Comparison of ENCODE assay signal across 30 mouse cellular contexts in genomic region chr4:135315287-135315686, GRCm38 (mm10). TPM values are rescaled to one million over a fixed set of nuclear protein-coding genes. Genes with fewer than 3 reads are reported as not detected.
DNase-seq lines count a peak whose midpoint lies in the region; ATAC-seq and TF ChIP-seq lines count a peak whose summit lies in the region.
"Had no signal": no experiment of that assay in that cellular context is flagged by ENCODE, and none has a peak within 500 bp of the region (broad histone marks: within the 10 kb centered on the region; RNA-seq: fewer than 3 reads in every experiment).

No protein-coding gene starts in this region.

- H3K4me1 ChIP-seq in heart, adult 2 months (ENCODE audit: control insufficient read depth, insufficient read depth, low read length) = peaks cover 21% of the 10 kb centered on the region
- H3K4me1 ChIP-seq in liver, embryonic 11.5 days (replicated peaks; ENCODE audit: control insufficient read depth, insufficient read depth, low read length) = peaks cover 29% of the 10 kb centered on the region
- peaks cover 32% of the 10 kb centered on the region for H3K4me1 ChIP-seq in liver, postnatal 0 days (ENCODE audit: insufficient read depth)
- H3K4me1 ChIP-seq in bone marrow macrophage, adult 2 months (ENCODE audit: control insufficient read depth, insufficient read depth, low read length) = peaks cover 27% of the 10 kb centered on the region
- H3K4me1 ChIP-seq in stomach, postnatal 0 days (replicated peaks; ENCODE audit: control insufficient read depth, insufficient read depth) = no peaks in the 10 kb centered on the region; the same call in 1 of the 2 replicates
- H3K4me1 ChIP-seq: forebrain, embryonic 15.5 days had no signal

- TF ChIP-seq POLR2A in heart, adult 2 months (IDR thresholded peaks at IDR 0.05; ENCODE audit: insufficient read depth, low read depth, low read length) = no peak
- no peak for TF ChIP-seq POLR2A in bone marrow macrophage, adult 2 months (IDR thresholded peaks at IDR 0.05; ENCODE audit: borderline replicate concordance, low read depth, low read length)

- peak overlapping the region; percentile 88; the same call in 1 of the 2 replicates for H3K27ac ChIP-seq in heart, adult 2 months
- peak overlapping the region; percentile 93; the same call in 1 of the 2 replicates for H3K27ac ChIP-seq in liver, embryonic 11.5 days (ENCODE audit: low read depth, low read length)
- H3K27ac ChIP-seq in liver, postnatal 0 days (ENCODE audit: low read depth) = no peak overlapping the region
- peak overlapping the region; percentile 44; the same call in 1 of the 2 replicates for H3K27ac ChIP-seq in bone marrow macrophage, adult 2 months (ENCODE audit: insufficient read depth, low read depth, low read length)
- peak overlapping the region; percentile 73 for H3K27ac ChIP-seq in macrophage
- no peak overlapping the region for H3K27ac ChIP-seq in stomach, postnatal 0 days (replicated peaks)
- H3K27ac ChIP-seq: embryonic facial prominence, embryonic 13.5 days; forebrain, embryonic 10.5 days; forebrain, embryonic 15.5 days; hindbrain, embryonic 12.5 days; layer of hippocampus, adult 2 months; left cerebral cortex, adult 2 months; limb, embryonic 13.5 days had no signal

- TF ChIP-seq EP300 in heart, adult 2 months (IDR thresholded peaks at IDR 0.05; ENCODE audit: insufficient read depth, low read depth, low read length) = no peak
- no peak for TF ChIP-seq EP300 in liver, postnatal 0 days (IDR thresholded peaks at IDR 0.05; ENCODE audit: low read depth)
- TF ChIP-seq EP300 in stomach, postnatal 0 days (optimal IDR thresholded peaks at IDR 0.05) = no peak

- DNase-seq in heart, adult 2 months = no peak
- DNase-seq in heart, postnatal 25 days (ENCODE audit: low spot score) = no peak
- no peak for DNase-seq in liver, embryonic 11.5 days (ENCODE audit: low spot score)
- no peak for DNase-seq in liver, postnatal 0 days
- no peak for DNase-seq in stomach, postnatal 0 days (ENCODE audit: low spot score)
- DNase-seq: adrenal gland, postnatal 14 days; cerebellum, adult 11-12 months; cerebellum, postnatal 10 days; gastrocnemius, adult 2 months; gastrocnemius, postnatal 36 days; heart, postnatal 14 days; kidney, adult 18-20 months; kidney, postnatal 36 days; lung, adult 2 months; lung, postnatal 10 days; right cerebral cortex, postnatal 25 days; thymus, postnatal 4 days had no signal

- H3K9ac ChIP-seq in heart, adult 2 months (ENCODE audit: low read depth, low read length) = no peak overlapping the region
- no peak overlapping the region for H3K9ac ChIP-seq in liver, embryonic 11.5 days (ENCODE audit: low read depth, low read length)
- no peak overlapping the region for H3K9ac ChIP-seq in liver, postnatal 0 days (replicated peaks)
- H3K9ac ChIP-seq in stomach, postnatal 0 days (ENCODE audit: low read length) = no peak overlapping the region
- H3K9ac ChIP-seq: embryonic facial prominence, embryonic 13.5 days; forebrain, embryonic 15.5 days; heart, embryonic 12.5 days; hindbrain, embryonic 12.5 days; limb, embryonic 13.5 days had no signal

- WGBS in heart, adult 2 months = 92% methylated on average over 9 of the region's 9 CpGs
- 85% methylated on average over 9 of the region's 9 CpGs for WGBS in liver, embryonic 11.5 days
- 86% methylated on average over 9 of the region's 9 CpGs for whole genome bisulfite sequencing in liver, postnatal 0 days (ENCODE audit: insufficient replicate concordance)
- 68% methylated on average over 9 of the region's 9 CpGs for WGBS in macrophage (ENCODE audit: missing documents)
- 90% methylated on average over 9 of the region's 9 CpGs for WGBS in stomach, postnatal 0 days

- no peak overlapping the region for H3K4me2 ChIP-seq in liver, embryonic 11.5 days
- no peak overlapping the region for H3K4me2 ChIP-seq in liver, postnatal 0 days (ENCODE audit: low read depth, low read length)
- H3K4me2 ChIP-seq in stomach, postnatal 0 days (replicated peaks; ENCODE audit: low read depth) = no peak overlapping the region
- H3K4me2 ChIP-seq: embryonic facial prominence, embryonic 13.5 days; forebrain, embryonic 15.5 days; hindbrain, embryonic 12.5 days; limb, embryonic 13.5 days; midbrain, embryonic 11.5 days had no signal

- no peaks in the 10 kb centered on the region for H3K27me3 ChIP-seq in heart, adult 2 months (ENCODE audit: control insufficient read depth, insufficient read depth, low read length)
- no peaks in the 10 kb centered on the region for H3K27me3 ChIP-seq in liver, embryonic 11.5 days (replicated peaks; ENCODE audit: control insufficient read depth, insufficient read depth, low read length)
- no peaks in the 10 kb centered on the region for H3K27me3 ChIP-seq in liver, postnatal 0 days (ENCODE audit: insufficient read depth, low read length)
- no peaks in the 10 kb centered on the region for H3K27me3 ChIP-seq in stomach, postnatal 0 days (ENCODE audit: control insufficient read depth, insufficient read depth, low read length)
- H3K27me3 ChIP-seq: embryonic facial prominence, embryonic 13.5 days; forebrain, embryonic 15.5 days; heart, embryonic 12.5 days; hindbrain, embryonic 12.5 days; limb, embryonic 13.5 days; Patski had no signal

- H3K9me3 ChIP-seq in liver, embryonic 11.5 days (ENCODE audit: control insufficient read depth, low read length) = no peaks in the 10 kb centered on the region
- no peaks in the 10 kb centered on the region for H3K9me3 ChIP-seq in liver, postnatal 0 days (ENCODE audit: low read length)
- H3K9me3 ChIP-seq in stomach, postnatal 0 days (ENCODE audit: control insufficient read depth, low read length) = no peaks in the 10 kb centered on the region
- H3K9me3 ChIP-seq: forebrain, embryonic 15.5 days; hindbrain, embryonic 12.5 days had no signal

- H3K4me3 ChIP-seq in heart, adult 2 months = no peak overlapping the region
- H3K4me3 ChIP-seq in liver, embryonic 11.5 days (ENCODE audit: low read depth, low read length) = no peak overlapping the region
- no peak overlapping the region for H3K4me3 ChIP-seq in liver, postnatal 0 days (ENCODE audit: low read depth, low read length)
- H3K4me3 ChIP-seq in bone marrow macrophage, adult 2 months (ENCODE audit: insufficient read depth, low read length) = no peak overlapping the region
- H3K4me3 ChIP-seq in macrophage (ENCODE audit: inconsistent target) = no peak overlapping the region
- no peak overlapping the region for H3K4me3 ChIP-seq in stomach, postnatal 0 days (ENCODE audit: low read depth, low read length)
- H3K4me3 ChIP-seq: embryonic facial prominence, embryonic 13.5 days; forebrain, embryonic 10.5 days; forebrain, embryonic 15.5 days; gastrocnemius, adult 2 months; heart, embryonic 12.5 days; hindbrain, embryonic 12.5 days; layer of hippocampus, adult 2 months; left cerebral cortex, adult 2 months; limb, embryonic 13.5 days had no signal

- no peaks in the 10 kb centered on the region for H3K79me2 ChIP-seq in heart, adult 2 months (replicated peaks; ENCODE audit: control insufficient read depth, insufficient read depth, low read length)
- H3K79me2 ChIP-seq in macrophage (ENCODE audit: inconsistent target) = no peaks in the 10 kb centered on the region

- no peak for TF ChIP-seq CTCF in heart, adult 2 months (IDR thresholded peaks at IDR 0.05)
- TF ChIP-seq CTCF in liver, postnatal 0 days (IDR thresholded peaks at IDR 0.05; ENCODE audit: low read depth) = no peak
- TF ChIP-seq CTCF in bone marrow macrophage, adult 2 months (IDR thresholded peaks at IDR 0.05; ENCODE audit: low read depth, low read length) = no peak
- no peak for TF ChIP-seq CTCF in stomach, postnatal 0 days (IDR thresholded peaks at IDR 0.05; ENCODE audit: low read depth)

- intact Hi-C loops in heart, adult 2 months (cut with DNase I) = loop anchor here (5.0 kb wide), 1 partner anchor 368 kb away; no protein-coding TSS in a partner anchor
- intact Hi-C loops in heart, postnatal 25 days (cut with DNase I) = loop anchor here (5.0 kb wide), 2 partner anchors 163 to 368 kb away; no protein-coding TSS in a partner anchor

- no peaks in the 10 kb centered on the region for H3K36me3 ChIP-seq in heart, adult 2 months (ENCODE audit: control insufficient read depth, insufficient read depth, low read length)
- H3K36me3 ChIP-seq in liver, embryonic 11.5 days (ENCODE audit: control insufficient read depth, insufficient read depth, low read length) = peaks cover 32% of the 10 kb centered on the region
- peaks cover 41% of the 10 kb centered on the region for H3K36me3 ChIP-seq in liver, postnatal 0 days (replicated peaks; ENCODE audit: insufficient read depth, low read length)
- H3K36me3 ChIP-seq in macrophage (ENCODE audit: inconsistent target) = peaks cover 4% of the 10 kb centered on the region; the same call in 1 of the 2 replicates
- peaks cover 2% of the 10 kb centered on the region; the same call in 1 of the 2 replicates for H3K36me3 ChIP-seq in stomach, postnatal 0 days (ENCODE audit: control insufficient read depth, insufficient read depth, low read length)

- ATAC-seq in liver, embryonic 11.5 days (replicated peaks; ENCODE audit: low FRiP score) = no peak
- no peak for ATAC-seq in liver, postnatal 0 days
- ATAC-seq in stomach, postnatal 0 days (ENCODE audit: low FRiP score, low TSS enrichment) = no peak
- ATAC-seq: forebrain, embryonic 15.5 days; midbrain, embryonic 16.5 days; Patski had no signal

RNA-seq across cellular contexts. Expression of gene Srrm1, which starts 37.8 kb away (rescaled TPM):
- total RNA-seq in heart, adult 2 months (2021) = 10 to 100 TPM; 53.8 to 58.2 TPM
- 25.0 and 35.0 TPM in 2 replicates for polyA plus RNA-seq in heart, adult 2 months (2012; rRNA removed)
- total RNA-seq in heart, postnatal 25 days (2021) = 10 to 100 TPM; 58.8 to 62.3 TPM
- 191 and 195 TPM in 2 replicates for polyA plus RNA-seq in liver, embryonic 11.5 days (2014; fragmentation: Nextera tagmentation; extraction: Ambion mirVana)
- polyA plus RNA-seq in liver, postnatal 0 days (2015; fragmentation: Nextera tagmentation; extraction: Ambion mirVana) = 79.3 and 90.6 TPM in 2 replicates
- polyA plus RNA-seq in bone marrow macrophage, adult 2 months (2012; ENCODE audit: insufficient read depth, insufficient read length, missing spikeins) = 129 and 141 TPM in 2 replicates
- total RNA-seq in macrophage (2018; cell fraction: chromatin; rRNA removed) = 100 to 1,000 TPM; 375 to 635 (median 477) TPM
- 100 to 1,000 TPM in 14 of 26 experiments, 10 to 100 TPM in 12; 88.1 to 126 (median 101) TPM for total RNA-seq in macrophage (2018; cell fraction: cytosol; rRNA removed)
- 100 to 1,000 TPM; 200 to 361 (median 267) TPM for total RNA-seq in macrophage (2018; cell fraction: nucleus; rRNA removed)
- 79.8 to 270 TPM (median 92.9 TPM) in 3 replicates for polyA plus RNA-seq in macrophage (2018)
- polyA plus RNA-seq in stomach, postnatal 0 days (2015; fragmentation: Nextera tagmentation; extraction: Ambion mirVana) = 95.9 and 108 TPM in 2 replicates

RNA-seq across cellular contexts. Expression of gene Clic4, which starts 42.7 kb away (rescaled TPM):
- 100 to 1,000 TPM; 248 to 249 TPM for total RNA-seq in heart, adult 2 months (2021)
- 148 and 227 TPM in 2 replicates for polyA plus RNA-seq in heart, adult 2 months (2012; rRNA removed)
- 100 to 1,000 TPM; 249 to 269 TPM for total RNA-seq in heart, postnatal 25 days (2021)
- polyA plus RNA-seq in liver, embryonic 11.5 days (2014; fragmentation: Nextera tagmentation; extraction: Ambion mirVana) = 149 and 176 TPM in 2 replicates
- polyA plus RNA-seq in liver, postnatal 0 days (2015; fragmentation: Nextera tagmentation; extraction: Ambion mirVana) = 52.2 and 64.6 TPM in 2 replicates
- 121 and 131 TPM in 2 replicates for polyA plus RNA-seq in bone marrow macrophage, adult 2 months (2012; ENCODE audit: insufficient read depth, insufficient read length, missing spikeins)
- 1,000 to 10,000 TPM in 4 of 26 experiments, 100 to 1,000 TPM in 12, 10 to 100 TPM in 10; 44.7 to 1,202 (median 255) TPM for total RNA-seq in macrophage (2018; cell fraction: chromatin; rRNA removed)
- total RNA-seq in macrophage (2018; cell fraction: cytosol; rRNA removed) = 1,000 to 10,000 TPM in 1 of 26 experiments, 100 to 1,000 TPM in 25; 181 to 1,494 (median 243) TPM
- total RNA-seq in macrophage (2018; cell fraction: nucleus; rRNA removed) = 1,000 to 10,000 TPM in 4 of 26 experiments, 100 to 1,000 TPM in 21, 10 to 100 TPM in 1; 96.8 to 1,122 (median 483) TPM
- 149 to 188 TPM (median 173 TPM) in 3 replicates for polyA plus RNA-seq in macrophage (2018)
- 69.2 and 73.6 TPM in 2 replicates for polyA plus RNA-seq in stomach, postnatal 0 days (2015; fragmentation: Nextera tagmentation; extraction: Ambion mirVana)

Comparison
In these comparisons a context has a peak if more than half of its experiments do, and no peak if none do; other contexts are left out.
1. H3K27ac ChIP-seq: peak in heart, adult 2 months (single experiment), liver, embryonic 11.5 days (single experiment), bone marrow macrophage, adult 2 months (single experiment) and macrophage (single experiment); none in liver, postnatal 0 days (single experiment) and stomach, postnatal 0 days (single experiment).